Mouse (Mus musculus) testis, postnatal 14 days (tissue): ENCODE measurements around the gene Ncapg.

Experiments
- DNase-seq: peaks from one replicate; pipeline ENCODE4 v3.0.0; 2021; ENCODE audit warnings: low spot score

Ncapg gene

GRCm38 (mm10) chr5:45706811-45707210, 37.1 kb downstream of the Ncapg start:
- no peak for DNase-seq

DNA sequence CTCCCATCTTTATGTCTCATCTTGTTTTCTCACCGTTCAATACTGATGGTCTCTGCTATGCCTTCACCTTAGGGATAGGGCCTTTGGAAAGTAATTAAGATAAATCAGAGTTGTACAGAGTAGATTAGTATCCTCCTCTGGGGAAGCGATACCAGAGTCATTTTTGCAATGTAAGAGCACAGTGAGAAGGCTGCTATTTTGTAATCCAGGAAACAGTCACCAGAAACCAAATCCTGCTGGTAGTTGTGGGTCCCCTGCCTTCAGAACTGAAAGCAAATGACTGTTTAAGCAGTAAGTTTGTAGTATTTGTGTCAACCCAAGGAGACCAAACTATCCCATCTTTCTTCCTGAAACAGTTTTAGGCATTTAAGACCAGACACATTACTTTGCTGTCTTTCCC, 39.9 kb downstream of the Ncapg start:
- no peak for DNase-seq

DNA sequence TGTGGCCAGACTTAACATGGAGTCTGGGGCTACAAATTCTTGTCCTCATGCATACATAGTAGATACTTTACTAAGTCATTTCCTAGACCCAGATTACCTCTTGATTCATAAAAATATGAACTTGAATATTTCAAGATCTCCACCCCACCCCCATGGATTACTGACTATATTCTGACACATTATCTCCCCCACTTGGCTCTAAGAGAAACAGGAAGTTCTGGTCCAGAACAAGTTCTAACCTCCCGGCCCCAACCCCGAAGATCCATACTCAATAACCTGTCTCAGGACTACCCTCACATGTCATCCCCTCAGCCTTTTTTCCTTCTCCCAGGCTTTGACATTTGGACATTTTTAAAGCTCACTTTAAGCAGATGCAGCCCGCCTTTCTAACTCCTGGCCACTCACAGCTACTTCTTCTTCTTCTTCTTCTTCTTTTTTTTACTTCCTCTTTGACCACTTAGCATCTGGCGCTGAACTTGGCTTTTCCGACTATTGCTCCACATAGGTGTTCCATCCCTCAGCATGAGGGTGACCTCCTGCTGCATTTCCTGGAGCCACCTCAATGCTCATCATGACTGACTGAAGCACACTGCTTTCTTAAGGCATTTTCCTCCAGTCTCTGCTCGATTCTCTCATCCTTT, 49.2 kb downstream of the Ncapg start:
- no peak for DNase-seq

DNA sequence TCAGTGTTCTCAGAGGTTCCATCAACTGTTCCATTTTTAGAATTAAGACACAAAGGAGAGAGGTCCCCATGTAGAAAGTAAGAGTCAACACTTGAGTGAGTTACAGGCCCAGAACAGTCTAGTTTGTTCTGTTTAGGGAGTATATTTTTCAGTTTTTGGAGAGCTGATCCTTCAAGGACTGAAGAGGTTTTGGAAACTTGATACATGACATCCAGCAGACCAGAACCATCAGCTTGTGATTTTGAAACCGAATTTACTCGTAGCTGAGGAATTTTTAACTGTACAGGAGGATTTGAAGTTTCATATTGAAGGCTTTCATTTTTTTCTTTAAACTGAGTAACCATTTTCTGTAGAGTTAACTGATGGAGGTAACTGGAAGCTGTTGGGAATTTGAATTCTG, 64.0 kb downstream of the Ncapg start:
- DNase-seq, result no peak

- DNase-seq, result no peak
Observed at GRCm38 (mm10) chr5:45737911-45738310, 68.2 kb downstream of the Ncapg start.
